Mouse (Mus musculus): ENCODE measurements around the gene Magt1. TPM values are rescaled to one million over a fixed set of nuclear protein-coding genes. Genes with fewer than 3 reads are reported as not detected.
A peak's percentile ranks its signal among the peaks of the same experiment; 100 is the strongest.

Gene Magt1
- total RNA-seq, 1 experiment: 48.6 TPM

DNA sequence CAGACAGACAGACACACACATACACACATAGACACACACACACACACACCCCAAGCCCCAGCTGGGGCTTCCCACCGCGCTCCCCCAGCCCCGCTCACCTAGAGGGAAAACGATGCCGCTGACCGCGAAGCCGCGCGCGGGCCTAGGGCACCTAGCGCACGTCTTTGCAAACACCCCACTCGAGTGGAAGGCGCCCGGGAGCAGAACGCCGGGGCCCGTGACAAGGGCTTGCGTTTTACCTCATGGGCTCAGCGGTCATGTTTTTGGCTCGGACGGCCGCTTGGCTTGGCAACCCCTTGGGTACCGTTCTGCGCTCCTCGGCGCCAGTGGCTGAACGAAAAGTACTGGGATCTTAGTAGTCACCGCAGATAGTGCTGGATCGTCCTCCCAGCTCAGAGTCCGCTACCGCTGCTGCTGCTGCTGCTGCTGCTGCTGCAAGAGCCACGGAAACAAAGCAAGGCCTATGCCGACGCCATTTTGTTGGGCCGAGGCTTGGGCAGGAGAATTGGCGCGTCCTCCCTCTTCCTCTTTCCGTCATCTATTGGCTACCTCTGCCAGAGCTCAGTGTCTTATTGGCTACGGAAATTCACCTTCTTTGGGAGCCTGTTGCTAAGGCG lies 82.7 kb downstream of the Magt1 start, which contains the start of gene Atrx:
TSS of gene Atrx (minus strand) at position 543 of the 617 bp plus-strand sequence.
- H3K4me1 ChIP-seq (ENCODE audit: control insufficient read depth in 2 of 2, insufficient read depth in 2 of 2, low read length in 2 of 2, poor library complexity in 1 of 2): peaks cover 2% of the 10 kb centered on the region in 2 experiments; a peak in 2 of 4 replicates
- no peaks in the 10 kb centered on the region for H3K9me3 ChIP-seq (ENCODE audit: control insufficient read depth, insufficient read depth, low read depth, low read length)
- peak within 1 kb of the TSS; percentile 90 to 91 for H3K4me3 ChIP-seq (ENCODE audit: insufficient read depth in 1 of 2, low read depth in 1 of 2, low read length in 2 of 2, poor library complexity in 1 of 2, severe bottlenecking in 1 of 2)
- peak within 1 kb of the TSS; percentile 98 for H3K9ac ChIP-seq (ENCODE audit: insufficient read depth, low read depth, low read length, poor library complexity, severe bottlenecking)
- peak within 1 kb of the TSS; percentile 98 for H3K27ac ChIP-seq (ENCODE audit: insufficient read depth, low read depth, low read length, poor library complexity, severe bottlenecking)
- peak; percentile 47 for DNase-seq (ENCODE audit: low read depth, low spot score)
- TF ChIP-seq ZNF384 (IDR thresholded peaks at IDR 0.05; ENCODE audit: low read depth, low read length) (no peak), HCFC1 (IDR thresholded peaks at IDR 0.05; ENCODE audit: borderline replicate concordance, insufficient read depth, low read length) (0 out of 2 replicates have a peak, but pooled peaks have one; percentile 19), MAFK (IDR thresholded peaks at IDR 0.05; ENCODE audit: insufficient read depth, low read depth, low read length) (no peak), ZC3H11A (IDR thresholded peaks at IDR 0.05; ENCODE audit: borderline replicate concordance, low read depth, low read length) (no peak), CHD2 (IDR thresholded peaks at IDR 0.05; ENCODE audit: low read depth, low read length) (no peak)
- H3K36me3 ChIP-seq (ENCODE audit: control insufficient read depth, insufficient read depth, low read length, poor library complexity, severe bottlenecking): peaks cover 6% of the 10 kb centered on the region
- in situ Hi-C loops (cut with MboI; ENCODE audit: low sequenced_read_pairs in 2 of 2, unreplicated experiment in 2 of 2): loop anchor here in 1 of 2 experiments (10.0 kb wide), 1 partner anchor 246 kb away; no protein-coding TSS in a partner anchor

DNA sequence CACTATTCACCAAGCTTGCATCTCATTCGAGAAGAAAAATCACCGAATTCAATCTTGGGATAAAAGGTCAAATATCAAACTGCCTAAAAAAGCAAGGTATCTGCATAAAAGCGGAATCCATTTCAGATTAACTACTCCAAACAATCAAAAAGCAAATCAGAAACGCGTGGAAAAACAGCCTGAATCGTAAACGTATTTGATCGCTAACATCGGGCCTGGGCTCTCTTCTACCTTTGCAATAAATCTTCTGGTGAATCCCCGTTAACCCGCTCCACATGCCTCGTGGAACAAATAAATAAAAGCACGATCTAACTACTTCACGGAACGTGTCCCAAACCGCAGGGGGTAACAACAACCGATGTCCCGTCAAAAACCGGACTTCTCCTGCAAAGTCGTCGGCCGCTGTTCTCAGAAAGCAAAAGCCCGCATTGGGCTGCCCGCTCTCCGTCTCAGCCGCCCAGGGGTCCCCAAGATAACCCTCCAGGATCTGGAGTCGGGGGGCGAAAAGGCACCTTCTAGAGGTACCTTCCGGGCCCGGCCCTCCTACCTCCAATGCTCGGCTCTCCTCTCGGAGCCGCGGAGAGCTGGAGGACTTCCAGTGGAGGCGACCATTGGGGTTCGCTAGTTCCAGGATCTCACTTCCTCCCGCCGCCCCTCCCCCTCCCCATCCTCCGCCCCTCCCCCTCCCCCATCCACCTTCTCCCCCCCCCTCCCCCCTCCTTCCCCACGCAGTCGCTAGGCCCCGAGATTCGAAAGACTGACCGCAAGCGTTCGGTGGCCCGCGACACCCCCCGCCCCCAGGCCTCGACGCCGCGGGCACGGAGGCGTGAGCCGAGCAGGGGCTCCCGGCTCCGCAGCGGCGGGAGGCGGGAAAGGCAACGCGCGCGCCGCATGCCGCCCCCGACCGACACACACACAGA lies 83.5 kb downstream of the Magt1 start:
- in situ Hi-C loops (cut with MboI; ENCODE audit: low sequenced_read_pairs in 2 of 2, unreplicated experiment in 2 of 2): loop anchor here in 1 of 2 experiments (10.0 kb wide), 1 partner anchor 247 kb away; no protein-coding TSS in a partner anchor

DNA sequence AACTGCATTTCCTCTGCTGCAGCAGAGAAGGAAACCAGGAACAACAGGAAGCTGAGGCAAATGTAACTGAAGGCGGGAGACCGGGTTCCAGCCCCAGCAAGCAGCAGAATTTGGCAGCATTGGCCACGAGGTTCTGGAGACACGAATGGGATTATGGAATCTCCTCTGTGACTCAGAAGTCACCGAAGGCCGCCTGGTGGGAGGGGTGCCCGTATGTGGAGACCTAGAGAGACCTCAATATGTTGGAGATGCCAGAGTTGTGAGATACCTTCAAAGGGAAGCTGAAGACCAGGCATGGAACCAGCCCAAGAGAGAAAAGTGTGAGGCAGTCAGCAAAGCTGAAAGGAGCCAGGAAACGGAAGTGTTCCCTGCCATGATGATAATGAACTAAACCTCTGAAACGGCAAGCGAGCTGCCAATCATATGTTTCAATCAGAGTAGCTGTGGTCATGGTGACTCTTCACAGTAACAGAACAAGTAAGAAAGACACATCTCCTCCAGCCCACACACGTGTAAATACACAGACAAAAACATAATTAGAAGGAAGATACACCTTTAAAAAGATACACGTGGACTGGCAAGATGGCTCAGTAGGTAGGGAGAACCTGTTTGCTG lies 85.5 kb downstream of the Magt1 start:
- H3K9me3 ChIP-seq (ENCODE audit: control insufficient read depth, insufficient read depth, low read depth, low read length): no peaks in the 10 kb centered on the region
- in situ Hi-C loops (cut with MboI; ENCODE audit: low sequenced_read_pairs in 2 of 2, unreplicated experiment in 2 of 2): loop anchor here in 1 of 2 experiments (10.0 kb wide), 1 partner anchor 249 kb away; no protein-coding TSS in a partner anchor
- peak overlapping the region; percentile 93 for H3K27ac ChIP-seq (ENCODE audit: insufficient read depth, low read depth, low read length, poor library complexity, severe bottlenecking)
- TF ChIP-seq ZC3H11A (IDR thresholded peaks at IDR 0.05; ENCODE audit: borderline replicate concordance, low read depth, low read length) (no peak), HCFC1 (IDR thresholded peaks at IDR 0.05; ENCODE audit: borderline replicate concordance, insufficient read depth, low read length) (no peak), MAFK (IDR thresholded peaks at IDR 0.05; ENCODE audit: insufficient read depth, low read depth, low read length) (no peak), CHD2 (IDR thresholded peaks at IDR 0.05; ENCODE audit: low read depth, low read length) (no peak), ZNF384 (IDR thresholded peaks at IDR 0.05; ENCODE audit: low read depth, low read length) (no peak)
- peaks cover 2% of the 10 kb centered on the region in 2 experiments; a peak in 2 of 4 replicates for H3K4me1 ChIP-seq (ENCODE audit: control insufficient read depth in 2 of 2, insufficient read depth in 2 of 2, low read length in 2 of 2, poor library complexity in 1 of 2)
- H3K9ac ChIP-seq (ENCODE audit: insufficient read depth, low read depth, low read length, poor library complexity, severe bottlenecking): peak overlapping the region; percentile 71; the same call in 1 of the 2 replicates
- DNase-seq (ENCODE audit: low read depth, low spot score): no peak
- peak overlapping the region in 1 of 2 experiments; percentile 86; a peak in 2 of 4 replicates for H3K4me3 ChIP-seq (ENCODE audit: insufficient read depth in 1 of 2, low read depth in 1 of 2, low read length in 2 of 2, poor library complexity in 1 of 2, severe bottlenecking in 1 of 2)
- peaks cover 6% of the 10 kb centered on the region for H3K36me3 ChIP-seq (ENCODE audit: control insufficient read depth, insufficient read depth, low read length, poor library complexity, severe bottlenecking)

More for the DNA sequence above, 83.5 kb downstream of the Magt1 start:
- no peaks in the 10 kb centered on the region for H3K9me3 ChIP-seq (ENCODE audit: control insufficient read depth, insufficient read depth, low read depth, low read length)
- DNase-seq (ENCODE audit: low read depth, low spot score): no peak
- H3K4me1 ChIP-seq (ENCODE audit: control insufficient read depth in 2 of 2, insufficient read depth in 2 of 2, low read length in 2 of 2, poor library complexity in 1 of 2): peaks cover 2% of the 10 kb centered on the region in 2 experiments; a peak in 2 of 4 replicates
- TF ChIP-seq MAFK (IDR thresholded peaks at IDR 0.05; ENCODE audit: insufficient read depth, low read depth, low read length): no peak
- TF ChIP-seq ZC3H11A (IDR thresholded peaks at IDR 0.05; ENCODE audit: borderline replicate concordance, low read depth, low read length): no peak
- TF ChIP-seq CHD2 (IDR thresholded peaks at IDR 0.05; ENCODE audit: low read depth, low read length): no peak
- TF ChIP-seq HCFC1 (IDR thresholded peaks at IDR 0.05; ENCODE audit: borderline replicate concordance, insufficient read depth, low read length): no peak
- TF ChIP-seq ZNF384 (IDR thresholded peaks at IDR 0.05; ENCODE audit: low read depth, low read length): no peak
- H3K4me3 ChIP-seq (ENCODE audit: insufficient read depth in 1 of 2, low read depth in 1 of 2, low read length in 2 of 2, poor library complexity in 1 of 2, severe bottlenecking in 1 of 2): peak overlapping the region; percentile 90 to 91
- peaks cover 6% of the 10 kb centered on the region for H3K36me3 ChIP-seq (ENCODE audit: control insufficient read depth, insufficient read depth, low read length, poor library complexity, severe bottlenecking)
- H3K9ac ChIP-seq (ENCODE audit: insufficient read depth, low read depth, low read length, poor library complexity, severe bottlenecking): peak overlapping the region; percentile 98
- H3K27ac ChIP-seq (ENCODE audit: insufficient read depth, low read depth, low read length, poor library complexity, severe bottlenecking): peak overlapping the region; percentile 98

Data from ES-E14 (cell line).